In genomic region chr7:133032589-133033203, GRCm38 (mm10) we compare ENCODE assay signal across 8 mouse cellular contexts.
DNase-seq lines count a peak whose midpoint lies in the region; ATAC-seq and TF ChIP-seq lines count a peak whose summit lies in the region.

No protein-coding gene starts in this region.

- 0 out of 2 replicates have a peak, but pooled peaks cover 3% of the 10 kb centered on the region for H3K36me3 ChIP-seq in limb, embryonic 15.5 days
- no peaks in the 10 kb centered on the region for H3K36me3 ChIP-seq in midbrain, postnatal 0 days (ENCODE audit: insufficient read depth, low read length)

- no peak overlapping the region for H3K4me3 ChIP-seq in cortical plate, adult 2 months (ENCODE audit: insufficient read depth, low read length)
- H3K4me3 ChIP-seq in limb, embryonic 15.5 days: no peak overlapping the region
- no peak overlapping the region for H3K4me3 ChIP-seq in midbrain, postnatal 0 days (ENCODE audit: low read depth, low read length)

- no peaks in the 10 kb centered on the region for H3K27me3 ChIP-seq in limb, embryonic 15.5 days
- no peaks in the 10 kb centered on the region for H3K27me3 ChIP-seq in midbrain, postnatal 0 days (ENCODE audit: insufficient read depth, low read length)

- TF ChIP-seq POLR2A in cortical plate, adult 2 months (IDR thresholded peaks at IDR 0.05; ENCODE audit: extremely low read depth, insufficient read depth, low read length): no peak

- H3K4me1 ChIP-seq in cortical plate, adult 2 months (ENCODE audit: control insufficient read depth, insufficient read depth, low read length): no peaks in the 10 kb centered on the region; the same call in 1 of the 2 replicates
- H3K4me1 ChIP-seq in limb, embryonic 15.5 days: peaks cover 34% of the 10 kb centered on the region
- H3K4me1 ChIP-seq in midbrain, postnatal 0 days (ENCODE audit: insufficient read depth, low read length): peaks cover 3% of the 10 kb centered on the region; the same call in 1 of the 2 replicates

- H3K27ac ChIP-seq in cortical plate, adult 2 months (ENCODE audit: insufficient read depth, low read length): no peak overlapping the region
- peak overlapping the region; percentile 3; the same call in 1 of the 2 replicates for H3K27ac ChIP-seq in limb, embryonic 15.5 days
- H3K27ac ChIP-seq in midbrain, postnatal 0 days (ENCODE audit: low read depth, low read length): no peak overlapping the region

- H3K4me2 ChIP-seq in limb, embryonic 15.5 days: no peak overlapping the region
- H3K4me2 ChIP-seq in midbrain, postnatal 0 days (ENCODE audit: low read depth, low read length, poor library complexity, severe bottlenecking): no peak overlapping the region

- peak; percentile 11 to 24 for DNase-seq in B cell, adult 2 months
- DNase-seq in R1 (ENCODE audit: low read depth, low spot score): peak; percentile 84
- peak; percentile 31 for DNase-seq in gastrocnemius, postnatal 25 days
- DNase-seq in kidney, adult 18-20 months: peak; percentile 72
- peak; percentile 83 for DNase-seq in midbrain, postnatal 0 days (ENCODE audit: low spot score)
- DNase-seq in thymus, postnatal 4 days: peak; percentile 44

- H3K9ac ChIP-seq in limb, embryonic 15.5 days: no peak overlapping the region
- no peak overlapping the region for H3K9ac ChIP-seq in midbrain, postnatal 0 days (replicated peaks; ENCODE audit: low read length, poor library complexity, severe bottlenecking)

- peak; percentile 91 for TF ChIP-seq CTCF in cortical plate, adult 2 months (IDR thresholded peaks at IDR 0.05; ENCODE audit: extremely low read depth, insufficient read depth, low read length)
- TF ChIP-seq CTCF in midbrain, postnatal 0 days (IDR thresholded peaks at IDR 0.05): peak; percentile 97

- 52% methylated on average over 9 of the region's 9 CpGs for WGBS in limb, embryonic 15.5 days
- 32% methylated on average over 9 of the region's 9 CpGs for WGBS in midbrain, postnatal 0 days

- H3K9me3 ChIP-seq in limb, embryonic 15.5 days: no peaks in the 10 kb centered on the region
- no peaks in the 10 kb centered on the region for H3K9me3 ChIP-seq in midbrain, postnatal 0 days (ENCODE audit: low read length)

- peak; percentile 38 for ATAC-seq in limb, embryonic 15.5 days (ENCODE audit: insufficient number of reproducible peaks, low FRiP score, low TSS enrichment, low read depth)
- peak; percentile 47; the same call in 1 of the 2 replicates for ATAC-seq in midbrain, postnatal 0 days (ENCODE audit: low FRiP score)

Comparison
In these comparisons a context has a peak if more than half of its experiments do, and no peak if none do; other contexts are left out.
1. DNase-seq: peak in every context shown above with its lines; median percentile 84 in R1; 83 in midbrain, postnatal 0 days; 72 in kidney, adult 18-20 months; 44 in thymus, postnatal 4 days; 31 in gastrocnemius, postnatal 25 days; 18 in B cell, adult 2 months.